ENCODE assay signal across 8 mouse cellular contexts in genomic region chr7:96211618-96212021, GRCm38 (mm10). TPM values are rescaled to one million over a fixed set of nuclear protein-coding genes. Genes with fewer than 3 reads are reported as not detected.
DNase-seq lines count a peak whose midpoint lies in the region; ATAC-seq and TF ChIP-seq lines count a peak whose summit lies in the region.

No protein-coding gene starts in this region.

- ATAC-seq in forebrain, embryonic 15.5 days (replicated peaks), result no peak
- ATAC-seq in kidney, embryonic 16.5 days (ENCODE audit: low FRiP score, low TSS enrichment), result no peak
- ATAC-seq in lung, postnatal 0 days, result no peak

- H3K4me3 ChIP-seq in forebrain, embryonic 15.5 days, result peak overlapping the region; percentile 81
- H3K4me3 ChIP-seq in kidney, embryonic 16.5 days (ENCODE audit: low read length), result peak overlapping the region; percentile 74
- H3K4me3 ChIP-seq in lung, postnatal 0 days (ENCODE audit: low read depth, low read length), result peak overlapping the region; percentile 51

- under 1% methylated on average over 17 of the region's 17 CpGs for WGBS in forebrain, embryonic 15.5 days
- 0% methylated on average over 17 of the region's 17 CpGs for WGBS in kidney, embryonic 16.5 days
- 1% methylated on average over 17 of the region's 17 CpGs for WGBS in lung, postnatal 0 days

- peaks cover 44% of the 10 kb centered on the region for H3K4me1 ChIP-seq in forebrain, embryonic 15.5 days
- H3K4me1 ChIP-seq in kidney, embryonic 16.5 days (ENCODE audit: insufficient read depth, low read length), result peaks cover 31% of the 10 kb centered on the region
- peaks cover 11% of the 10 kb centered on the region for H3K4me1 ChIP-seq in lung, postnatal 0 days (ENCODE audit: insufficient read depth, low read depth, low read length)

- H3K9me3 ChIP-seq in forebrain, embryonic 15.5 days, result no peaks in the 10 kb centered on the region
- H3K9me3 ChIP-seq in kidney, embryonic 16.5 days (ENCODE audit: low read length), result no peaks in the 10 kb centered on the region
- no peaks in the 10 kb centered on the region for H3K9me3 ChIP-seq in lung, postnatal 0 days (ENCODE audit: low read length)

- DNase-seq in cerebellum, adult 11 months, result peak; percentile 4
- DNase-seq in cerebellum, adult 11-12 months, result no peak
- DNase-seq in MN1 (ENCODE audit: low spot score), result peak; percentile 36
- DNase-seq in lung, postnatal 0 days (ENCODE audit: low spot score), result no peak
- DNase-seq in right cerebral cortex, postnatal 4 days, result peak; percentile 26
- DNase-seq in urinary bladder, postnatal 25 days (ENCODE audit: low spot score), result no peak

- no peaks in the 10 kb centered on the region for H3K36me3 ChIP-seq in forebrain, embryonic 15.5 days
- no peaks in the 10 kb centered on the region for H3K36me3 ChIP-seq in kidney, embryonic 16.5 days (ENCODE audit: insufficient read depth, low read length)
- H3K36me3 ChIP-seq in lung, postnatal 0 days (ENCODE audit: insufficient read depth, low read length), result no peaks in the 10 kb centered on the region

- H3K27ac ChIP-seq in forebrain, embryonic 15.5 days (replicated peaks), result peak overlapping the region; percentile 98
- H3K27ac ChIP-seq in kidney, embryonic 16.5 days (ENCODE audit: low read length), result peak overlapping the region; percentile 91; the same call in 1 of the 2 replicates
- no peak overlapping the region for H3K27ac ChIP-seq in lung, postnatal 0 days (ENCODE audit: low read length)

- no peak for TF ChIP-seq CTCF in lung, postnatal 0 days (IDR thresholded peaks at IDR 0.05)

- no peak for TF ChIP-seq EP300 in lung, postnatal 0 days (IDR thresholded peaks at IDR 0.05)

- H3K4me2 ChIP-seq in forebrain, embryonic 15.5 days (replicated peaks), result peak overlapping the region; percentile 95
- peak overlapping the region; percentile 84 for H3K4me2 ChIP-seq in kidney, embryonic 16.5 days (replicated peaks; ENCODE audit: low read depth, low read length)
- H3K4me2 ChIP-seq in lung, postnatal 0 days (replicated peaks; ENCODE audit: low read depth, low read length), result peak overlapping the region; percentile 94

- H3K27me3 ChIP-seq in forebrain, embryonic 15.5 days, result no peaks in the 10 kb centered on the region
- H3K27me3 ChIP-seq in kidney, embryonic 16.5 days (ENCODE audit: insufficient read depth, low read length), result peaks cover 8% of the 10 kb centered on the region; the same call in 1 of the 2 replicates
- peaks cover 18% of the 10 kb centered on the region; the same call in 1 of the 2 replicates for H3K27me3 ChIP-seq in lung, postnatal 0 days (replicated peaks; ENCODE audit: insufficient read depth, low read length)

- peak overlapping the region; percentile 97 for H3K9ac ChIP-seq in forebrain, embryonic 15.5 days (replicated peaks)
- H3K9ac ChIP-seq in kidney, embryonic 16.5 days (replicated peaks; ENCODE audit: low read length), result peak overlapping the region; percentile 81
- H3K9ac ChIP-seq in lung, postnatal 0 days (replicated peaks; ENCODE audit: low read depth), result no peak overlapping the region

RNA-seq across cellular contexts. Expression of gene Tenm4, which starts 40.6 kb away (rescaled TPM):
- 103 and 117 TPM in 2 replicates for polyA plus RNA-seq in forebrain, embryonic 15.5 days (2015; fragmentation: Nextera tagmentation; extraction: Ambion mirVana)
- 39.7 and 43.8 TPM in 2 replicates for polyA plus RNA-seq in kidney, embryonic 16.5 days (2015; fragmentation: Nextera tagmentation; extraction: Ambion mirVana)
- polyA plus RNA-seq in lung, postnatal 0 days (2015; fragmentation: Nextera tagmentation; extraction: Ambion mirVana), result 5.0 and 8.4 TPM in 2 replicates

Comparison
In these comparisons a context has a peak if more than half of its experiments do, and no peak if none do; other contexts are left out.
1. DNase-seq: peak in cerebellum, adult 11 months (single experiment), MN1 (single experiment) and right cerebral cortex, postnatal 4 days (single experiment); none in cerebellum, adult 11-12 months (single experiment), lung, postnatal 0 days (single experiment) and urinary bladder, postnatal 25 days (single experiment).
2. Peak in every context shown above with its lines, with median percentiles within 50 percentile points of each other: H3K4me2 ChIP-seq and H3K4me3 ChIP-seq.